Mouse (Mus musculus) kidney, adult 2 months (tissue): ENCODE measurements around the gene Ell. TPM values are rescaled to one million over a fixed set of nuclear protein-coding genes. Genes with fewer than 3 reads are reported as not detected.

Experiments used
- DNase-seq: peaks from one replicate; pipeline ENCODE4 v3.0.0; 2021
- H3K27ac ChIP-seq: fragments of 200-500 bp; 2 replicates; pipeline ENCODE4 v1.5.1; 2012; ENCODE audit warnings: low read depth, low read length, control low read depth, inconsistent platforms; ENCODE audit not compliant: insufficient read depth
- H3K27me3 ChIP-seq: fragments of 200-500 bp; replicated peaks from 2 replicates; pipeline ENCODE4 v1.6.1; 2012; ENCODE audit warnings: mild to moderate bottlenecking, moderate library complexity, low read length, inconsistent platforms; ENCODE audit not compliant: control insufficient read depth, insufficient read depth
- H3K36me3 ChIP-seq: fragments of 200-500 bp; 2 replicates; pipeline ENCODE4 v1.6.1; 2012; ENCODE audit warnings: mild to moderate bottlenecking, moderate library complexity, low read length, inconsistent platforms; ENCODE audit not compliant: control insufficient read depth, insufficient read depth
- H3K4me1 ChIP-seq: fragments of 200-500 bp; 2 replicates; pipeline ENCODE4 v1.6.1; 2011; ENCODE audit warnings: low read length; ENCODE audit not compliant: control insufficient read depth, insufficient read depth
- H3K4me3 ChIP-seq: fragments of 200-500 bp; 2 replicates; pipeline ENCODE4 v1.5.1; 2011; ENCODE audit warnings: mild to moderate bottlenecking, low read depth, low read length, control low read depth; ENCODE audit not compliant: insufficient read depth
- CTCF ChIP-seq: fragments of 200-500 bp; conservative IDR thresholded peaks from 2 replicates; pipeline ENCODE4 v1.5.1; 2011; ENCODE audit warnings: low read depth, mild to moderate bottlenecking, control low read depth, low read length, moderate library complexity, mixed read lengths; ENCODE audit not compliant: insufficient read depth, insufficient read length
- POLR2A ChIP-seq: fragments of 200-500 bp; IDR thresholded peaks from one replicate; pipeline ENCODE4 v1.6.1; 2011; ENCODE audit warnings: low read depth, low read length, control low read depth
- WGBS: fragments of 180-500 bp; shearing (Covaris S2); methylation state at CpG from one replicate; pipeline ENCODE4 v1.1.7; 2018; 5-methylcytosine and 5-hydroxymethylcytosine counted together
- polyA plus RNA-seq: library from polyadenylated mRNA; depleted of rRNA; stranded (reverse); fragments of >200 nt; gene quantifications from 2 replicates; pipeline ENCODE4 v1.2.3, GENCODE M21; 2012

Gene Ell
- polyA plus RNA-seq, 1 experiment = 16.4 TPM

DNA sequence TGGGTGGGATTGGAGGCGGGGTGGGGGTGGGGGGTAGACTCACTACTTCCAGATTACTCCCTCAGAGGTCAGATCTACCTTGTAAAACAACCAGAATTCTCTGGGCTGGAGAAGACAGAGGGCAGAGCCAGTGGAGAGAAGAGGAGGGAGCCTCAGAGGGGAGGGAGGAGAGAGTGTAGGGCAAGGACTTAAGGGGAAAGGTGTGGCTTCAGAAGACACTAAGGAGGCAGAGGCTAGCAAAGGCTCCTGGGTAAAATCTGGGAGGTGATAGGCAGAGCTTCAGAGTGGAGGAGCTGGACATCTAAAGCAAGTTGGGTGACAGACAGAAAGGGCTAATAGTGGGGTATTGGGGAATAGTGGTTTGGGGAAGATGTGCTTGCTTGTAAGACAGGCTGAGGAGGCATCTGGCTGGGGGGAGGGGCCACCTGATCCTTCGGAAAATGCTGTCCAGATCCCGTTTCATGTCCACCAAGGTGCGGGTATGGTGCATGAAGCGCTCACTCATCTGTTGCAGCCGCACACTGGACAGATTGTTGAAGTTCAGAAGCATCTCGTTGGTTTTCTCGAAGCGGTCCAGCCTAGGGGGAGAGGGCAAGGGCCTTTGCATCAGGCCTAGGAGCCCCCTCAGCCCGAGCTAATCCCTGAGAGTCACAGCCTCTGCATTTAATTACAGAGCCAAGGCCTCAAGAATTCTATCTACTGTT lies 21.2 kb upstream of the Ell start:
- no peaks in the 10 kb centered on the region for H3K27me3 ChIP-seq
- WGBS = 64% methylated on average over 10 of the region's 10 CpGs
- no peak for DNase-seq
- H3K4me3 ChIP-seq = no peak overlapping the region
- no peaks in the 10 kb centered on the region for H3K36me3 ChIP-seq
- H3K4me1 ChIP-seq = peaks cover 4% of the 10 kb centered on the region; the same call in 1 of the 2 replicates
- no peak overlapping the region for H3K27ac ChIP-seq
- TF ChIP-seq CTCF (no peak), POLR2A (no peak)

GRCm38 (mm10) chr8:70519043-70519442 lies 20.2 kb upstream of the Ell start:
- no peak overlapping the region for H3K27ac ChIP-seq
- 90% methylated on average over 6 of the region's 6 CpGs for WGBS
- H3K27me3 ChIP-seq = no peaks in the 10 kb centered on the region
- H3K36me3 ChIP-seq = no peaks in the 10 kb centered on the region
- no peak overlapping the region for H3K4me3 ChIP-seq
- TF ChIP-seq CTCF (no peak), POLR2A (no peak)
- H3K4me1 ChIP-seq = no peaks in the 10 kb centered on the region; the same call in 1 of the 2 replicates
- no peak for DNase-seq

DNA sequence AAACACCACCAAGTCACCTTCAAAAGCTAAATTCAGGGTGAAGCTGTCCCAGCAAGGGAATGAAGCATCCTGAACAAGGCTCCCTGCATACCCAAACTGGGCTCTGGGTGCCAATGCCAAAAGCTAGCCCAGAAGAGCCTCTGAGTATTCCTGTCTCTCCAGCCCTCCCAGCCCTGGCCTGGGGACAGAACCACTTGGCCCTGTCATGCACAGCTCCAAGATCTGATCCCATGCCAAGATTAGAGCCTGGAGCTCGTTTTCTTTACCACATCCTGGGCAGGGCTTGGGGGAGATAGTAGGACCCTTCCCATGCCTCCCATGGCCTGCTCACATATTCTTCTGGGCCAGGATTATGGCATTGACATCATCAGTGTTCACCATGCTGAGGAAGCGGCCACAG lies 19.7 kb upstream of the Ell start:
- TF ChIP-seq POLR2A (no peak), CTCF (no peak)
- WGBS = 64% methylated on average over 2 of the region's 2 CpGs

DNA sequence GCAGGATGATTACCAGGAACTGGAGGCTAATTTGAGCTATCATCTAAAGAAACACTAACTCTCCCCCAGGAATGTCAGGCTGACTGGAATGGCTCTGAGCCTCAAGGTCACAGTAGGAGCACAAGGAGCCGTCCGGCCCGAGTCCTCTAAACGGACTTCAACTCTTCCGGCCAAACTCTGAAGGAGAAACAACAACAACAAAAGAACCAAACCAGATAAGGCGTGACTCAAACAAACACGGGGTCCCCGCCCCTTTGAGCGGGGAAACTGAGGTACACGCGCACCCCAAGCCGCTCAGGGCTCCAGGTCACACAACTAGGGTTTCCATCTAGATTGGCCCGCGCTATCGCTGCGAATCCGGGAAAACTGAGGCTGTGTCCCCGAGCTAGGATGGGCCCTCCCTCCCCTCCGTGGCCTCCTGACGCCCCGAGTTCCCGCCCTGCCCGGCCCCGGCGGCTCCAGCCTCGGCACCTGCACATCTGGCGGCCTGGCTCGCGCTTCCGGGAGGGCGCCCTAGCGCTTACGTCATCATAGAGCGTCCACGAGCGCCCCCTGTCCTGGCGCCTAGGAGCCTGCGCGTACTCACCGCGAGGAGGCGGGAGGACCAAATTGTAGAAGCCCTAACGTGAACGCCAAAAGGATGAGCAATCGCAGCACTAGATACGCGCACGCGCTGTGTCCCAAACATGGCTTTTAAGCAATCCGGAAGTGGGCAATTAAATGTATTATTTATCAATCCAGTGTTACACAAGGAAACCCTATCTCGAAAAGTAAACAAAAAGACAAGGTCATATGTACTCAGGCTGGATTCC lies 16.5 kb upstream of the Ell start:
- peak; percentile 98 for DNase-seq
- peaks cover 4% of the 10 kb centered on the region; the same call in 1 of the 2 replicates for H3K4me1 ChIP-seq
- peak; percentile 44 for TF ChIP-seq POLR2A
- TF ChIP-seq CTCF = peak; percentile 59
- peak overlapping the region; percentile 69 for H3K4me3 ChIP-seq
- under 1% methylated on average over 51 of the region's 51 CpGs for WGBS
- peak overlapping the region; percentile 77 for H3K27ac ChIP-seq
- no peaks in the 10 kb centered on the region for H3K27me3 ChIP-seq
- no peaks in the 10 kb centered on the region for H3K36me3 ChIP-seq

More for the DNA sequence above, 19.7 kb upstream of the Ell start:
- no peaks in the 10 kb centered on the region for H3K27me3 ChIP-seq
- no peaks in the 10 kb centered on the region for H3K36me3 ChIP-seq
- DNase-seq = no peak
- H3K27ac ChIP-seq = no peak overlapping the region
- no peaks in the 10 kb centered on the region; the same call in 1 of the 2 replicates for H3K4me1 ChIP-seq
- H3K4me3 ChIP-seq = no peak overlapping the region

- TF ChIP-seq CTCF = no peak
- TF ChIP-seq POLR2A = no peak
- WGBS = under 1% methylated on average over 8 of the region's 8 CpGs
- no peak for DNase-seq
Measured at GRCm38 (mm10) chr8:70527111-70527511, 12.1 kb upstream of the Ell start.

DNA sequence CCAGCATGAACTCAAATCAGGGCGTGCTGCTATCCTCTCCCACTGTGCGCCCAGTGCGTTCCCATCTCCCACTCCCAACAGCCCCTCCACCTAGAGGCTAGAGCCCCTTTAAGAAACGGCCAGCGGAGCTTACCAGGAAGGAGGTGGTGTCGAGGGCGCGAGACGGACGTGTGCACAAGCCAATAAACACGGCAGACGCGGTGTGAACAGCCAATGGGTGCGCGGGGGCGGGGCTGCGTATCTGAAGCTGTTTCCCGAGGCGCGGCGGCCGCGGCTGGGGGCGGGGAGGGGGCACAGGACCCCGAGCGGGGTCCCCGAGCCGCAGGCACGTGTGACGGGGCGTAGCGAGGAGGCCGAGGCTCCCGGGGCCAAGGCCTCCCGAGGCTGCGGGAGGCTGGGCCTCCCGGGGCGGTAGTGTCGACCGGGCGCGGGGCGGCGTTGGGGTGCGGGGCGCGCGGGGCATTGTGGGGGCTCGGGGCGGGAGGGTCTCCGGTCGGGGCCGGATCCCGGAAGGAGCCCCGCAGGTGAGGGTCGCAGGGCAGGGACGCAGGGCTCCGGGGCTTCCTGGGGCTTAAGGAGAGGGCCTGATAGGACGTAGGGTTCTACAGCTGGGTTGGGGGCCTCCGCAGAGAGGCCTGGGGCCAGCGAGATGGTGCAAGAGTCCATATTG lies 11.6 kb upstream of the Ell start, which contains the start of the genes Fkbp8 and Kxd1:
Gene Fkbp8, plus strand, starts transcription at position 213 of the 670 bp plus-strand sequence.
Gene Kxd1, minus strand, starts transcription at position 445 of the 670 bp plus-strand sequence.
- Histone ChIP-seq H3K4me3 (peak within 1 kb of the TSS; percentile 79), H3K4me1 (peaks cover 13% of the 10 kb centered on the region; the same call in 1 of the 2 replicates), H3K27ac (peak within 1 kb of the TSS; percentile 62; the same call in 1 of the 2 replicates), H3K36me3 (no peaks in the 10 kb centered on the region), H3K27me3 (no peaks in the 10 kb centered on the region)
- DNase-seq = peak; percentile 99
- under 1% methylated on average over 61 of the region's 61 CpGs for WGBS
- TF ChIP-seq CTCF = no peak
- no peak for TF ChIP-seq POLR2A

More at GRCm38 (mm10) chr8:70527111-70527511, 12.1 kb upstream of the Ell start:
- peaks cover 13% of the 10 kb centered on the region; the same call in 1 of the 2 replicates for H3K4me1 ChIP-seq
- peak overlapping the region; percentile 79 for H3K4me3 ChIP-seq
- no peaks in the 10 kb centered on the region for H3K27me3 ChIP-seq
- no peaks in the 10 kb centered on the region for H3K36me3 ChIP-seq
- peak overlapping the region; percentile 62; the same call in 1 of the 2 replicates for H3K27ac ChIP-seq
